Mouse (Mus musculus): ENCODE data around the gene Aqp12.

- TF ChIP-seq CTCF (IDR thresholded peaks at IDR 0.05; ENCODE audit: low read depth), result no peak
- peak; percentile 58; the same call in 1 of the 2 replicates for TF ChIP-seq EP300 (IDR thresholded peaks at IDR 0.05; ENCODE audit: low read depth)
Measured at GRCm38 (mm10) chr1:92981056-92981845, 24.9 kb upstream of the Aqp12 start.

Data from heart, postnatal 0 days (tissue).